Mouse (Mus musculus) cortical plate, adult 2 months (tissue): ENCODE data around the gene Gcnt7.

Experiments
- CTCF ChIP-seq: fragments of 200-500 bp; IDR thresholded peaks from 2 replicates; pipeline ENCODE4 v1.5.1; 2011; ENCODE audit warnings: mild to moderate bottlenecking, control low read depth, low read length; ENCODE audit not compliant: insufficient read depth; ENCODE audit errors: extremely low read depth
- POLR2A ChIP-seq: fragments of 200-500 bp; IDR thresholded peaks from 2 replicates; pipeline ENCODE4 v1.6.1; 2011; ENCODE audit warnings: mild to moderate bottlenecking, low read length, control low read depth; ENCODE audit not compliant: insufficient read depth; ENCODE audit errors: extremely low read depth

- TF ChIP-seq CTCF (no peak), POLR2A (no peak)
These were observed 6.4 kb downstream of the Gcnt7 start for GRCm38 (mm10) chr2:172452031-172452430.
